Mouse (Mus musculus): ENCODE measurements around the gene Actn1. TPM values are rescaled to one million over a fixed set of nuclear protein-coding genes. Genes with fewer than 3 reads are reported as not detected.
A peak's percentile ranks its signal among the peaks of the same experiment; 100 is the strongest.

Gene Actn1
- polyA plus RNA-seq, 1 experiment from 2014 or later = 39.4 TPM

DNA sequence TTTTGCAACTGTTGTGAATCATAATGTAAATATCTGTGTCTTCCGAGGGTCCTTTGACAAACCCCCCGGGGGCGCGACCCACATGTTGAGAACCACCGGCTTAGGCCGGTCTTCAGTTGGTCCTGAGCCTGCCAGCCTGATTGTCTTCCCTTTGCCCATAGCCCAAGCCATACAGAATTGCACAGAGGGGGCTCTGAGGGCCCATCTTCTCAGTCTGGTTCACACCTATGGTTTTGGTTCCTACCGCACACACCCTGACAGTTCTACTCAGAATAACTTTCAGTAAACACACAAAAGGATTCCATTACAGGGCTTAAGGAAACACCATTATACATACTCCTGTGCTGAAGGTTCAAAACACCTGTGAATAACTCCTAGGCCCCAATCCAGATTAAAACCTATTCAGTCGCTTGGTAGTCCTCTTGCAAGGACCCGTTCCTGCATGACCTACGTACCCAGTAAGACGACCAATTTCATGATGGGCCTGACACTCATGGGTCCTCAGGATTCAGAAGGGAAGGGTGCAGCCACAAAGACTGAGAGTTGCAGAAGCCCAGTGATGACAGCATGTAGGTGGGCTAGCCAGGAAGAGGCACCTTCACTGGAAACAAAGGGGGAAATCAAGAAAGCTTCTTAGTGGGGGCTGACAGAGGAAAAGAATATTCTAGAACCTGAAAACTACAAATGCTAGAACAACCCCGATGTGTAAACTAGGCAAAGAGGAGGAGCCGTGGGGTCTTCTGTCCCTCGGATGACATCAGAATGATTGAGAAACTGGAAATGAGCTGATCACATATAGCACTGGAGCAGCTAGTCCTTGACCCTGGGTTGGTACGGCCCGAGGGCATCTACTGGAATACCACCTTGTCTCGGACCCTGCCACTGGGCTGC is 128.6 kb downstream of the Actn1 start:
- Histone ChIP-seq H3K27ac (peak overlapping the region; percentile 97), H3K4me3 (peak overlapping the region; percentile 57), H3K9ac (peak overlapping the region; percentile 91), H3K9me3 (no peaks in the 10 kb centered on the region), H3K4me1 (peaks cover 33% of the 10 kb centered on the region), H3K27me3 (no peaks in the 10 kb centered on the region), H3K4me2 (peak overlapping the region; percentile 86), H3K36me3 (peaks cover 3% of the 10 kb centered on the region)
- no peak for ATAC-seq (ENCODE audit: insufficient number of reproducible peaks, insufficient read depth, low FRiP score, low TSS enrichment, low read depth)
- 50% methylated on average over 17 of the region's 17 CpGs for WGBS

DNA sequence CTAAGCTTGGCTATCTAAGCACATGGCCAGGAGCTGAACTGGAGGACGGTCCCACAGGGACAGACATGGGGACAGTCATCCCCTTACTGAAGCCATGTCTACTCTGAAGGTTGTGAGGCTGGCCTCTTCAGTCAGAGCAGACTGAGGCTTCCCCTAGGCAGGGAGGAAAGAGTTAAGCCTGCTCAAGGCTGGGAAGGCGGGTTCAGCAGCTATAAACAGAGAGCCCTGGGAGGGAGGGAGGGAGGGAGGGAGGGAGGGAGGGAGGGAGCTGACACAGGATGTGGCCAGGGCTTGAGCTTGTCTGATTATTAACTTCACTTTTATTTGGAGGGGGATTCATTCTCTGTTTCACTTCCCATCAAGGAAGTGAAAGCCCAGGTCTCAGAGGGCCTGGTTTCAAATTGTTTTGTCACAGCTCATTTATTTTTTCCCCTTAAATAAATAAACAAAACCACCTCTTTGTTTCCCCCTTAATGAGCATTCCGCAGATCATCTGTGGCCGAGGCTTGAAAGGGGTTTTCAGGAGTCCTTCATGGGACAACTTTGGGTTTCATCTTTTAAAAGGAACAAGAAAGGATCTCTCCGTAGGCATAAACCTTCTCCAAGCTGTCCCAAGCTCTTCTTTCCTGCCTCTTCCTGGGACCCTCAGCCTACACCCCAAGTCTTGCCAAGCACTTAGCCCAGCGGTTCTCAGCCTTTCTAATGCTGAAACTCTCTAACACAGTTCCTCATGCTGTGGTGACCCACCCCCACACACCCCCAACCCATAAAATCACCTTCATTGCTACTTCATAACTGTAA is 129.4 kb downstream of the Actn1 start:
- Histone ChIP-seq H3K4me1 (peaks cover 33% of the 10 kb centered on the region), H3K27me3 (no peaks in the 10 kb centered on the region), H3K36me3 (peaks cover 9% of the 10 kb centered on the region), H3K27ac (peak overlapping the region; percentile 97), H3K9me3 (no peaks in the 10 kb centered on the region), H3K4me2 (peak overlapping the region; percentile 86), H3K9ac (peak overlapping the region; percentile 60; the same call in 1 of the 2 replicates), H3K4me3 (peak overlapping the region; percentile 10; the same call in 1 of the 2 replicates)
- ATAC-seq (ENCODE audit: insufficient number of reproducible peaks, insufficient read depth, low FRiP score, low TSS enrichment, low read depth) = 0 out of 2 replicates have a peak, but pooled peaks have one; percentile 15
- 7% methylated on average over 6 of the region's 6 CpGs for WGBS

DNA sequence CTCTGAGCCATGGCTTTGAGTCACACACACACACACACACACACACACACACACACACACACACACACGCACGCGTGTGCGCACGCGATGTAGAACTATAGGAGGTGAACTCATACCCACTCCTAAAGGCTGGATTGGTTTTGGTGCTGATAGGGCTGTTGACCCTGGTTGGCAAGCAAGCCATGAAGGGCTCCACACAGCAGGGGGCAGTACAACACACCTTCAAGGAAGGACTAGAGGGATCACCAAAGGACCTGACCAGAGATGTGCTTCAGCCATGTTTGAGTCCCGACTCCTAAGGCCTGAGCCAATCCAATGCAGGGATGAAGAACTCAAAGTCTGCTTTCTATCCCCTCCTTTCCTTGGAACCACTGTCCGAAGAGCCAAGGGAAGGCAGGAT is 130.6 kb downstream of the Actn1 start:
- no peak overlapping the region for H3K4me2 ChIP-seq

DNA sequence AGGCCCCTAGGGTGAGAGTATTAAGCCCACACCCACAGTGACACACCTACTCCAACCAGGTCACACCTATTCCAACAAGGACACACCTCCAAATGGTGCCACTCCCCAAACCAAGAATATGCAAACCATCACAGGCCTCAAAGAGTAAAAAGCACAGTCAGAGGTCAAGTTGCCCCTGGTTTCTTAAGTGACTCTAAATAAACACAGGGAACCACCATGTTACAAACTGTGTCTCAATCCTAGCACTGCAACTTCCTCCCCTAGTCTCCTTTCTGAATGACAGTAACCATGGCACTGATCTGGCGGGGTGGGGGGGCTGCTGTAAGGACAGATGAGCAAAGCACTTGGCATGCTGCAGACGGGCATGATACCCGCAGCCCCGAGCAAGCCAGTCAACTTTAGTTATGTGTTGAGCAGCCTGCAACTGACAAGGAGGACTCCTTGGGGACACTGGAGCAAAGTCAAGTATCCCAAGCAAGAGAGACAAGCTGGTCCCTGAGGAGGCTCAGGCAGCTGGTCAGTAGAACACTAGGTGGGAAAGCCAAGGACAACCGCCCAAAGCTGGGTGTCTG is 132.9 kb downstream of the Actn1 start:
- no peak overlapping the region for H3K9ac ChIP-seq
- H3K4me1 ChIP-seq = peaks cover 54% of the 10 kb centered on the region
- H3K27ac ChIP-seq = no peak overlapping the region
- no peak for ATAC-seq (ENCODE audit: insufficient number of reproducible peaks, insufficient read depth, low FRiP score, low TSS enrichment, low read depth)
- H3K27me3 ChIP-seq = no peaks in the 10 kb centered on the region
- H3K36me3 ChIP-seq = peaks cover 25% of the 10 kb centered on the region
- H3K4me2 ChIP-seq = no peak overlapping the region
- H3K4me3 ChIP-seq = no peak overlapping the region
- H3K9me3 ChIP-seq = no peaks in the 10 kb centered on the region
- 92% methylated on average over 5 of the region's 5 CpGs for WGBS

More for the DNA sequence above, 130.6 kb downstream of the Actn1 start:
- Histone ChIP-seq H3K9ac (no peak overlapping the region), H3K27ac (peak overlapping the region; percentile 97), H3K9me3 (no peaks in the 10 kb centered on the region), H3K36me3 (peaks cover 15% of the 10 kb centered on the region), H3K4me1 (peaks cover 37% of the 10 kb centered on the region), H3K27me3 (no peaks in the 10 kb centered on the region), H3K4me3 (no peak overlapping the region)
- ATAC-seq (ENCODE audit: insufficient number of reproducible peaks, insufficient read depth, low FRiP score, low TSS enrichment, low read depth) = no peak
- WGBS = 96% methylated on average over 8 of the region's 8 CpGs

DNA sequence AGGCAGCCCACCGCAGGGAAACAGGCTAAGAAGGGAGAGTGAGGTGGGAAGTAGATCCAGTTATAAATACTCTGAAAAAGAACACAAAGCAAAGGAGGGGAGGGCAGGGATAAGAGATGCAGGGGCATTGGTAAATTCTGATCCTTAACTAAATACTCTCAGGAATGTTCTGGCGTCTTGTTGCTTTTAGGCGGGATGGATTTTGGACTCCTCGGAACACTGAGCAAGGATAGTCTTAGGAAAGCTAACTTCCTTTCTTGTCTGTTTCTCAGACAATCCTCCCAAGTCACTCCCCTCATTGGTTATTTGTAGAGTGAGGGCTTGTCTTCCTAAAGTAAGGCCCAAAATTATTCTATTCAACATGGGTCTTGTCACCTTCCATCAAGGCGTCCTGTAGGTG is 134.9 kb downstream of the Actn1 start:
- peaks cover 30% of the 10 kb centered on the region for H3K36me3 ChIP-seq
- WGBS = 85% methylated on average over 5 of the region's 5 CpGs
- H3K4me1 ChIP-seq = peaks cover 39% of the 10 kb centered on the region
- no peak overlapping the region for H3K27ac ChIP-seq
- H3K4me2 ChIP-seq = no peak overlapping the region
- no peaks in the 10 kb centered on the region for H3K9me3 ChIP-seq
- H3K9ac ChIP-seq = no peak overlapping the region
- H3K4me3 ChIP-seq = no peak overlapping the region
- ATAC-seq (ENCODE audit: insufficient number of reproducible peaks, insufficient read depth, low FRiP score, low TSS enrichment, low read depth) = no peak
- no peaks in the 10 kb centered on the region for H3K27me3 ChIP-seq

DNA sequence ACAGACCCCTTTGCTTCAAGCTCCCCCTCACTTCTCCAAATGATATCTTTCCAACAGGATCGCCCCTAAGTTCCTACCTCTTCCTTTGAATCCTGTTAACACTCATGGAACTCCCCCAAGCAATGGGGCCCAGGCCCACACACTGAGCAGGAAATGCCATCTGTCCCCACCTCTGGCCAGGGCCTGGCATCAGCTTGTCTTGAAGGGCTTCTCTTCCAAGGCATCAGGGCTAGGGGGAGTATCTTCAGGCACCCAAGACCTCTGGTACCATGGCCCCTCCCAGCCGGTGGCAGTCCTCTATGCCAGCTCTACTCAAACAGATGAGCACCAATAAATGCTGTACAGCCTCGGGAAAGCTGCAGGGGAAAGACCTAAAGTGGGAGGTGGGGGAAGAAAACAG is 135.4 kb downstream of the Actn1 start:
- no peaks in the 10 kb centered on the region for H3K27me3 ChIP-seq
- H3K4me3 ChIP-seq = no peak overlapping the region
- H3K9ac ChIP-seq = no peak overlapping the region
- no peak for ATAC-seq (ENCODE audit: insufficient number of reproducible peaks, insufficient read depth, low FRiP score, low TSS enrichment, low read depth)
- H3K4me1 ChIP-seq = peaks cover 33% of the 10 kb centered on the region
- no peaks in the 10 kb centered on the region for H3K9me3 ChIP-seq
- peaks cover 31% of the 10 kb centered on the region for H3K36me3 ChIP-seq
- WGBS = 78% methylated on average over 3 of the region's 3 CpGs
- no peak overlapping the region for H3K27ac ChIP-seq
- H3K4me2 ChIP-seq = no peak overlapping the region

DNA sequence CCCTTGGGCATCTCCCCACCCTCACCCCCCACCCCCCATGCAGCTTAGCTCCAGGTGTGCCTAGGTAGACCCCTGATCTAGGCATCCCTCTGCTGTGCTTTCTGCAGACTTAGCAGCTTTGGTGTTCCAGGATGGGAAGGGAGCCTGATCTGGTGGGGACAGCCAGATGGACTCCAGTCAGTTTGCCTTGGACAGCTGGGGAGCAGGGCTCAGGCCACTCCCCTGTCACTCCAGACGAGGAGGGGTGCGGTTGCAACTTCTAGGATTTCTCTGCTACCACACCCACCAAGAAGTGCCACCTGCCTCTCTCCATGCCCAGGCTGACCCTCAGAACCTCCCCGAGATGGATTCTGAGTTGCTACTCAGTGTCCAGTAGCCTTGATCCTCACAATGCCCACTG is 136.0 kb downstream of the Actn1 start:
- Histone ChIP-seq H3K27me3 (no peaks in the 10 kb centered on the region), H3K4me3 (no peak overlapping the region), H3K9ac (no peak overlapping the region), H3K4me2 (no peak overlapping the region), H3K36me3 (peaks cover 32% of the 10 kb centered on the region), H3K27ac (no peak overlapping the region), H3K9me3 (no peaks in the 10 kb centered on the region), H3K4me1 (peaks cover 29% of the 10 kb centered on the region)
- no peak for ATAC-seq (ENCODE audit: insufficient number of reproducible peaks, insufficient read depth, low FRiP score, low TSS enrichment, low read depth)
- WGBS = 73% methylated on average over 3 of the region's 3 CpGs

DNA sequence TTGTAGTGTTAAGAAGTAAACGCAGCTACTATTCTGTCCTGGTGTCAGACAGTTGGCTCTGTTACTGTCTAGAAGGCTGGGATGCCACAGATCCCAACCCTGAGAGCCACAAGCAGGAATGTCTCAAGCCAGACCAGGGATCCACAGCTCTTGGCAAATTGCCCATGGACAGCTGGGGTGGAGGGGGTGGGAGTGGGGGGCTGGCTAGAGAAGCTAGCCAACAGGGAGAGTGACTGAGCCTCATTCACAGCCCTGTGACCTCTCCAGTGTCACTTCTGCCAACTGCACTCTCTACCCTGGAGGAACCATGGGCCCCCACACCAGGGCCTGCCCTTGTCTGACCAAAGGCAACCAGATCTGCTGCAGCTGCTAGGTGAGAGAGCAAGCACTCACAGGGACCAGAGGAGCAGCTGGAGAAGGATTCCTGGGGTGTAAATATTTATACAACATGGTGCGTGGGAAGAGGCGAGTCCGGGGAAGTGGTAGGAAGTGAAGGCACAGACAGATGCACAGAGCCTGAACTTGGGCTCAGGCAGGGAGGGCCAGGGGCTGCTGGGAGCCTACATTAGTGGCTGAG is 136.9 kb downstream of the Actn1 start:
- H3K9me3 ChIP-seq = no peaks in the 10 kb centered on the region

DNA sequence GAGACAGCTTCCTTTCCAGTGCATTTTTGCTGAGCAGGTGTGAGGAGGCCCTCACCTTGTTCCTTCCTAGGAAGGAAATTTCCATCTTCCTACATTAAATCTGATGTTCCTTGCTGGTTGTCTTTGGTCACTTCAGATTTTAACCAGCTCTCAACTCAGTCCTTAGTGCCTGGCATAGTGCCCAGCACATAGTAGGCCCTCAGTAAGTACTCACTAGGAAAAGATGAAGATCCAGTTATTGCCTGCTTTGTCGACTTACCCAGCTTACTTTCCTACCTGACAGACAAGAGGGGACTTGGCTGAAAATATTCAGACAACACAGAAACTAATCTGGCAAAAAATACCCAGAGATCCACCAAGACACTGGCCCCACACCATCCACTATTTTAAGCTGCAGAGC is 138.7 kb downstream of the Actn1 start:
- no peak for ATAC-seq (ENCODE audit: insufficient number of reproducible peaks, insufficient read depth, low FRiP score, low TSS enrichment, low read depth)
- WGBS = 70% methylated on average over 1 of the region's 1 CpGs
- no peak overlapping the region for H3K4me3 ChIP-seq
- H3K4me2 ChIP-seq = no peak overlapping the region
- H3K9ac ChIP-seq = no peak overlapping the region
- H3K36me3 ChIP-seq = peaks cover 31% of the 10 kb centered on the region
- H3K27me3 ChIP-seq = no peaks in the 10 kb centered on the region
- no peaks in the 10 kb centered on the region for H3K9me3 ChIP-seq
- H3K27ac ChIP-seq = no peak overlapping the region
- H3K4me1 ChIP-seq = peaks cover 38% of the 10 kb centered on the region

More for the DNA sequence above, 136.9 kb downstream of the Actn1 start:
- WGBS = 67% methylated on average over 4 of the region's 4 CpGs
- Histone ChIP-seq H3K36me3 (peaks cover 32% of the 10 kb centered on the region), H3K27me3 (no peaks in the 10 kb centered on the region), H3K9ac (no peak overlapping the region), H3K4me2 (no peak overlapping the region), H3K4me3 (no peak overlapping the region), H3K4me1 (peaks cover 27% of the 10 kb centered on the region), H3K27ac (no peak overlapping the region; the same call in 1 of the 2 replicates)
- no peak for ATAC-seq (ENCODE audit: insufficient number of reproducible peaks, insufficient read depth, low FRiP score, low TSS enrichment, low read depth)

DNA sequence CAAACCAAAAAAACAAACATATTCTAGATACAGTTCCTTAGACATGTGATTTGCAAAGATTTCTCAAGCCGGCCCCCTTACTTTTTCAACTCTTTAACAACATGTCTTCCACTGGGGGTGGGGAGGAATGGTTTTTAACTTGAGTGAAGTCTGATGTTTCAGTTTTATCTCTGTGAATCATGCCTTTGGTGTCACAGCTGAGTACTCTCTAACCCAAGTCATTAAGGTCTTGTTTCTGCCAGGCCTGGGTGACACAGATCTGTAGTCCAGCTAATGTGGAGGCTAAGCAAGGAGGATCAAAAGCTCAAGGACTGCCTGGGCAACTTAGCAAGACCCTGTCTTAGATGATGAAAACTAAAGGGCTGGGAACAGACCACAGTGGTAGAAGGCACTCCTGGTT is 141.6 kb downstream of the Actn1 start:
- no peaks in the 10 kb centered on the region for H3K27me3 ChIP-seq
- H3K9ac ChIP-seq = no peak overlapping the region
- peaks cover 15% of the 10 kb centered on the region for H3K36me3 ChIP-seq
- no peak overlapping the region for H3K4me3 ChIP-seq
- H3K4me2 ChIP-seq = no peak overlapping the region
- no peaks in the 10 kb centered on the region for H3K9me3 ChIP-seq
- ATAC-seq (ENCODE audit: insufficient number of reproducible peaks, insufficient read depth, low FRiP score, low TSS enrichment, low read depth) = no peak
- no peak overlapping the region for H3K27ac ChIP-seq
- 80% methylated on average over 1 of the region's 1 CpGs for WGBS
- peaks cover 36% of the 10 kb centered on the region for H3K4me1 ChIP-seq

Measured in embryonic facial prominence, embryonic 13.5 days (tissue).